In the genomic region with DNA sequence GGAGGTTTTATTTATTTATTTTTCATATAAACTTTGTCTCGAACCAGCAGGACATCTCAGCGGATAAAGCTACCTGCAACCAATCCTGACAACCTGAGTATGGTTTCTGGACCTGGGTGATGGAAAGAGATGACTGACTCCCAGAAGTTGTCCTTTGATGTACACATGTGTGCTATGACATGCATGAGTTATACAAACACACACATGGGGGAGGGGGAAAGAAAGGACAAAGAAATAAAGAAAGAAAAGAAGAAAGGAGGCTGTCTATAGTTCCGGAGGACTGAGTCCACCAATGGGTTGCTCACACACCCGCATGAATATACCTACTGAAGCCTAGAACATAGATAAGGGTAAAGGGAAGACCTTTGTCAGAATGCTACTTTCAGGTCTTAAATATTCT, we compare ENCODE assay signal across 13 mouse cellular contexts.
"Had no signal": no experiment of that assay in that cellular context is flagged by ENCODE, and none has a peak within 500 bp of the region (broad histone marks: within the 10 kb centered on the region; RNA-seq: fewer than 3 reads in every experiment).

No protein-coding gene starts in this region.

- H3K4me2 ChIP-seq: limb, embryonic 12.5 days had no signal

- H3K36me3 ChIP-seq: limb, embryonic 12.5 days had no signal

- H3K4me3 ChIP-seq: layer of hippocampus, adult 2 months; limb, embryonic 12.5 days; myocyte had no signal

- DNase-seq: kidney, adult 11 months; kidney, adult 9 months; kidney, postnatal 36 days; liver; lung, adult 18-20 months; right cerebral cortex, adult 18-20 months; right cerebral cortex, postnatal 25 days; thymus, postnatal 36 days had no signal

- H3K9ac ChIP-seq: limb, embryonic 12.5 days; liver, embryonic 14.5 days had no signal

- H3K27ac ChIP-seq: kidney, postnatal 0 days; layer of hippocampus, adult 2 months; limb, embryonic 12.5 days; liver, embryonic 14.5 days had no signal

- H3K9me3 ChIP-seq: limb, embryonic 12.5 days had no signal
